Mouse (Mus musculus): Measurements from ENCODE around the gene Cxcr2. TPM values are rescaled to one million over a fixed set of nuclear protein-coding genes. Genes with fewer than 3 reads are reported as not detected.
"Not testable (repeated sequence)": the region's sequence is repeated elsewhere in the genome, so short reads cannot be mapped to it uniquely, and the experiment has no call there.

Cxcr2 gene
- total RNA-seq, 2 experiments from 2014 or later = not detected

DNA sequence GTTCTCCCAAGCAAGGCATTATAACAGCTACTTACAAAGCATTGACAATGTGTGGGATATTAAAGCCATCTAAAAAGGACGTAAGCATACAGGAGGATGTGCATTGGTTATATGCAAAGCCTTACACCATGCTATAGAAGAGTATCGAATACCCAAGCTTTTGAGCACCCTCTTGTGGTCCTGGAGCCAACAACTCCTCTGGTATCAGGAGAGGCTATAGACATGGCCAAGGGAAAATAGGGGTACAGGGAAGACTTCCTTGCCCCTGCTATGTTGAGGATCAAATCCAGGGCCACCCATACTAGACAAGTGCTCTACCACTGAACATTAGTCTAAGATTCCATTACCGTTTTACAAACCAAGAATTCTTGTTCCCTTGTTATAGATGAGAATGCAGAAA is 21.8 kb upstream of the Cxcr2 start:
- intact Hi-C loops (cut with DNase I) = no loop called here
- no peak for DNase-seq (ENCODE audit: extremely low spot score in 1 of 2, low spot score in 2 of 2)

DNA sequence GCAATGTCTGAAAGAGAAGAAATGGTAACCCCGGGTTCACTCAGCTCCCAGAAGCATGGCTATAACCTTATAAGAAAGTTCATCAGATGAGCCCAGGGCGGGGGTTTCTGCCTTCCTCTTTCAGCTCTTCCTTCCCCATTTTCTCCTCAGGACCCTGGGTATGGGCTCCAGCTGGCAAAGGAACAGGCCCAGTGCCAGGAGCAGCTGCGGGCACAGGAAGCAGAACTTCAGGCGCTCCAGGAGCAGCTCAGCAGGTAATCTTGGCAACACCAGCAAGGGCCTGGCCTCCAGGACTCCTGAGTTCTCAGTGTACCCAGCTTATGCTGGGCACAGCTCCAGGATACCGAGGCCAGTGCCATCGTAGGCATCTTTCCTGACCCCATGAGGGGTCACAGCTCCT is 19.8 kb upstream of the Cxcr2 start:
- peak; percentile 18 to 51 for DNase-seq (ENCODE audit: extremely low spot score in 1 of 2, low spot score in 2 of 2)
- intact Hi-C loops (cut with DNase I) = no loop called here

DNA sequence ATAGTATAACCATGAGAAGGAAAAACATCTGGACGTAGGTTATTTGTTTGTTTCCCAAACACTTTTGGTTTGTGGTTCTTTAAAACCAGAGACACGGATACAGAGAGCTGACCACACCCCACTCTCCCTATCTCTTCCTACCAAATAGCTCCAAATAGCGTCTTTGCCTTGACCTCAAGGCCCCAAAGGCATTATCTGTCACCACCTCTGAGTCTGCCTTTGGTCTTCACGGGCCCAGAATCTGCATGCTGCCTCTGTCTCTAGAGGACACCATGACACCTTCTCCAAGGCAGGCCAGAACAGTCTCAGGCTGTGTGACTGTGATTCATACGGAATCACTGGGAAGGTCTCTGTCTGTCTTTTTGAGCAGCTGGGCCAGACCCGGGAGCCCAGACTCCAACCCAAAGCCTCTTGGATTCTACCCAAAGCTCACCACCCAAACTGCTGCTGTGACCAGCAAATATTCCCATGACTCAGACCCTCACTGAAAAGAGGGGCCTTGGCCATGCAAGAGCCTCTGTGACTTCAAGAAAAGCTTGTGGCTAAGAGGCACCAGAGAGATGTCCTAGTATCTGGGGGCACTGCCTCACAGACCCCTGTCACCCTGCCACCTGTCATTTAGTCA is 18.4 kb upstream of the Cxcr2 start:
- no peak for DNase-seq (ENCODE audit: extremely low spot score in 1 of 2, low spot score in 2 of 2)
- intact Hi-C loops (cut with DNase I) = no loop called here

DNA sequence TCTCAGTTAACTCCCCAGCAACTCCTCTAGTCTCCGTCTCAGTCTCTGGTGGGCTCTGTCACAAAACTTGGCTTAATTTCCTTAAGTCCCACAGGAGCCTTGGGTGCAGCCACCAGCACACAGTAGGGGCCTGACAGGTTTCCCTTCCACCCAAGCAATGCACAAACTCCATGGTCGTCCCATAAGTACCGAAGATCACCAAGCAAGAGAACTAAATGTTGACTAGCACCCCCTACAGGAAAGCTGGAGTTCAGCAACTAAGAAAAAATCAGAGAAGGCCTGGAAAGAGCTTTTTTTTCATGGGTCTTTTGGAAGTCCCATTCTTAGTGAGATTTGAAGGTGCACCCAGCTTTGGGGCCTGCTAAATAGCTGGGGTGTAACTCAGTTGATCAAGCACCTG is 14.4 kb upstream of the Cxcr2 start:
- DNase-seq (ENCODE audit: extremely low spot score in 1 of 2, low spot score in 2 of 2) = no peak
- intact Hi-C loops (cut with DNase I) = no loop called here

DNA sequence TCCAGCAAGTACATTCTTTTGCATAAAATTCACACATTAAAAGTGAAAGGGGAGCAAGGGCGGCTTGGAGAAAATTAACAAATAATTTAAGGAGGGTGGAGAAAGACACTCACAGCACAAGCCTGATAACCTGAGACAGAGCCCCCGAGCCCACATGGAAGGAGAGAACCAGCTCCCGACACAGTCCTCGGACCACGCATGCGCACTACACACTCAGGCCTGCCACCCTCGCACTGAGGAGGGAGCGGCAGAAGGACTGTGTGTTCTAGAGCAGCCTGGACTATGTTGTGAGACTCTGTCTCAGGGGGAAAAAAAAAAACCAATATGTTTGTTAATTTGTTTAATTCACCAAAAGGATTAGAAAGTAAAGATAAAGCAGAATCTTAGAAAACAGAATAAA is 12.0 kb upstream of the Cxcr2 start:
- DNase-seq (ENCODE audit: extremely low spot score in 1 of 2, low spot score in 2 of 2) = no peak
- intact Hi-C loops (cut with DNase I) = no loop called here

DNA sequence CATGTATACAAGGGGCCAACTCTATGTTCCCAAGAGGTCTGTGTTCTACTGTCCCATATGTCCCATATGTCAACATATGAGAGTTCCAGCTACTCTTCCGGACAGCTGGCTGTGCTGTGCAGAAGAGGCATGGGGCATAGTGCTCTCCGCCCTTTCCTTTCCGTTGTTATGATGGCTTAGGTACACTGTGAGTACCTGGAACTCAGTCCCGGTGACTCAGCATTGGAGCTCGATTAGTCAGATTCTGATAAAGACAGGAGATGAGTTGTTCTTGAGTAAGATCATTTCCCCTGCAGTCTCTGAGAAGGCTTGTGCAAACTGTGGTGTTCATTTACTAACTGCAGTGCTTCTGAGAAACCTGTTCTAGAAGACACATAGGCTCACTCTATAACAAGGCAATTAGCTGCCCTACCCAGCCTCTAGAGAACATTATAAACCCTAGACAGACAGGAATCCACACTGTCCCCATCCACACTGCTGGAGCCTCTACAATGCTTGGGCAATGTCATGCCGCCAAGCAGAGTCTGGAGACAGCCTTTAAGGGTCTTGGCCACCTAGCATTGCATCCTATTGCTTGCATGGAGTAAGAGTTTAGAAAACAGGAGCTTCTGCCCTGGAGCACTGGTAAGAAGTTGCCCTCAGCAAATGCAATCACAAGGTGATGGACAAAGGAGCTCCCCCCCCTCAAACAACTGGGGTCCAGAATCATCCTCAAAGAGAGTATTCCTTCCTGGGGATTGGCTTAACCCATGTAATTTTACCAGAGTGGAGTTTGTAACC is 4.5 kb upstream of the Cxcr2 start:
- intact Hi-C loops (cut with DNase I) = no loop called here
- DNase-seq (ENCODE audit: extremely low spot score in 1 of 2, low spot score in 2 of 2) = no peak

DNA sequence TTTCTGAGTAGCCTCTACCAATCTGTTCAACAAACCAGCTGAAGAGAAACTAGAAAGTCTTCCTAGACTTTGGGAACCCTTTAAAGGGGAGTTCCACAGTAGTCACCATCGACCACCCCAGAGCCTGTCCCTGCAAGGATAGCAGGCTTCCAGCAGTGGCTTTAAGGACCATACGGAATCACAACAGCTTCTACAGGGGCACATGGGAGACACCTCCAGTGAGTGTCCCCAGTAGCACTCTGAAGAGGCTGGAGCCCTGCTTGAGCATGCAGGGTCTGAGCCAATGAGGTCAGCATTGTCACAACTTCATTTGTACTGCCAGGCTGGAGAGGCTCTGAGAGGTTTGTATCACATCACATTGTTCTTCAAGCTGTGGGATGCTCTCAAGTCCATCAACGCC is 3.7 kb upstream of the Cxcr2 start:
- intact Hi-C loops (cut with DNase I) = no loop called here
- no peak for DNase-seq (ENCODE audit: extremely low spot score in 1 of 2, low spot score in 2 of 2)

DNA sequence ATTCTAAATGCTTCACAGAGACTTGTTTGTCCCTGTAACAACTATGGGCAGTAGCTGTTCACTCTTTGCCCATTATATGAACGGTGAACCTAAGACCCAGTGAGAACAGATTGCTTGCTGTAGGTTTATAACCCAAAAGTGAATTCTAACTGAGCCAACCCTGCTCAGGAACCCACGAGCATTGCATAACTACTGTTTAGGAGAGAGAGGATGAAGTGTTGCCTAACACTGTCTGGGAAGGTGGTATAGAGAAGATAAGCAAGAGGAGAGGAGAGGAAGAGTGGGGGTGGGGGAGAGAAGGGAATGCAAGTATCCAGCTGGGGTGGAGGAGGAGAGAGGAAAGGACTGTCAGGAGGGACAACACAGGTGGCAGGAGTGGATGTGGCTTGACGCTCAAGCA is 2.7 kb upstream of the Cxcr2 start:
- no peak for DNase-seq (ENCODE audit: extremely low spot score in 1 of 2, low spot score in 2 of 2)
- intact Hi-C loops (cut with DNase I) = no loop called here

DNA sequence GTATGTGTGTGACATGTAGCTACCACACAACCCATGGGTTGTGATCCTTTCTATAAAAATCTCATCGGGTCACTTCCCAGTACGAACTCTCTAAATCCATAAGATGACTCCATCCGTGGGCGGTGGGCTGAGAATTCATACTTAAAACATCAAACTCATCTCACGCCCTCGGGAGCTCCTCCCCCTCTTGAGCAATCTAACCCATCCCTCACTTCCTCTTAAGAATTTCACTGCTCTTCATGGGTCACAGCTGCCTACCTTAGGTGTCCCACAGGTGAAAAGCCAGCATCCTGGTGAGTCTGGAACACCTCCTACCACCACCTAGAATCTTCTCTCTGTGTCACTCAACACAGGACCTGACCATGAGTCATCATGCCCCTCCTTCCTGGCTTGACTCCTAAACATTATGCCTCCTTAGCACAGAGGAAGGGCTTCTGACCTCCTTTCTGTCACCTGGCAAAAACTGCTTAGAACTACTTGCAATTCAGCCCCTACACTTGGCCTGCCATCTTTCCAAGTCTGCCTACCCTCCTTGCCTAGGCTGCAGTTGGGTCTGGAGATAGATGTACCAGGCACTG is 1.7 kb downstream of the Cxcr2 start:
- intact Hi-C loops (cut with DNase I) = no loop called here
- DNase-seq (ENCODE audit: extremely low spot score in 1 of 2, low spot score in 2 of 2) = no peak

DNA sequence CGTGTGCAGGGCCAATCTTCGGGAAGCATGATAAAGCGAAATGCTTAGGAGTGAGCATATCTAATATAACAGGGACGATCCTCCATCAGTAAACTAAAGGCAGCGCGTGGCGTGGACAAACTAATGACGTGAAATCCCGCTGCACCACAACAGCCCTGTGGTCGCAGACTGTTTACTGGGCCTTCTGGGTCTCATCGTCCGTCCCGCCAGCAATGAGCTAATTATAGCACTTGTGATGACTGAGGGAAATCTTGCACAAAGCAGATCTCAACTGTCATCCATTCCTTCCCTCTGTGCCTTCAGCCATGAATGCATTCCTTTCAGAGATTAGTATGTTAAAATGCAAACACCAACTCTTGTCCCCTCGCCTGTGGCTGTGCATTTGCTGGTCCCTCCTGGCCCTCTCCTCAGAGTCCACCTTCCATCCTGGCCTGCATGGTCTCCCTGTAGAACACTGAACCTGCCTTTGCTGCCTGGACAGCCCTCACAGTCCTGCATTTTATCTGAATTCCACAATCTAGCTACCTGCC is 2.7 kb downstream of the Cxcr2 start:
- intact Hi-C loops (cut with DNase I) = no loop called here

DNA sequence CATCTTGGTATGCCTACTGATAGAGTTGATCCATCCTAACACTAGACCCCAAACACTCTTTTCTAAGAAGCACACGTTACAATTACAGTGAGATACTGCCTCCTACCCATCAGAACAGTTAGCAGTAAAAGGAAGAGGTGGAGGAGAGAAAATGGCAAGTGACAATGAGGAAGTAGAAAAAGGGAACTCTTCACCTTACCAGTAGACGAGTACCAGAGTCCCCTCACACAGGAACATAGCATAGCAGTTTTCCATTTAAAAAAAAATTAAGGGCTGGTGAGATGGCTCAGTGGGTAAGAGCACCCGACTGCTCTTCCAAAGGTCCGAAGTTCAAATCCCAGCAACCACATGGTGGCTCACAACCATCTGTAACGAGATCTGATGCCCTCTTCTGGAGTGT is 5.8 kb downstream of the Cxcr2 start:
- intact Hi-C loops (cut with DNase I); DNase-seq (ENCODE audit: extremely low spot score in 1 of 2, low spot score in 2 of 2): not testable (repeated sequence)

More for the DNA sequence above, 2.7 kb downstream of the Cxcr2 start:
- DNase-seq (ENCODE audit: extremely low spot score in 1 of 2, low spot score in 2 of 2) = no peak

DNA sequence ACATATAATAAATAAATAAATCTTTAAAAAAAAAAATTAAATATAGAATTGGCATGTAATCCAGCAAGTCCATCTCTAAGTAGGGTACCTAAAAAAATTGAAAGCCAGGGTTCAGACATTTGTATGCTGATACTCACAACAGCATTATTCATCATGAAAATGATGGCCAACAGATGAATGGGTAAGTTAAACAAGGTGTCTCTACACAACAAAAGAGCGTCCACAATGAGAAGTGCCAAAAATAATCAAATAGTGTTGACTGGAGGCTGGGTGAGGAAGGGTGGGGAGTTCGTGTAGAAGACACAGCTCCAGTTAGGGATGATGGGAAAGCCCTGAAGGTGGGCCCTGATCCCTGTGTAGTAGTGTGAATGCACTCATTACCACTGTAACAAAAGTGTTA is 6.2 kb downstream of the Cxcr2 start:
- intact Hi-C loops (cut with DNase I) = no loop called here
- no peak for DNase-seq (ENCODE audit: extremely low spot score in 1 of 2, low spot score in 2 of 2)

DNA sequence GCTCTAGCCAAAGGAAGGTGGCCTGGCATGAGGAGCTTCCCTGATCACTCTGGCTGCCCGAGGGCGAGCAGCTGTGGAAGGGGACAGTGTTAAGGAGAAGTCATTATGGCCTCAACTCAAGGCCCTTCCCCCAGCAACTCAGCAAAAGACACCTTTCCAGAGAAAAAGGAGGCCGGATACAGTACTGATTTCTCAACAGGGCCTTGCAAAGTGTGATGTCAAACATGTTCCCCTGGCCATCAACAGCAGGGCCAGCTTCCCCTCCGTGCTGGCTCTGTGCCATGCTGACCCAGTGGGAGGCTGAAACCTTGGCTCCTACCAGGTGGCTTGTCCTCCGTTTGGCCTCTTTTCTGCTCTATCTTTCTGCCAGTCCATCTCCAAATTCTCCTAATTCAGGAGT is 13.3 kb downstream of the Cxcr2 start:
- intact Hi-C loops (cut with DNase I) = no loop called here

DNA sequence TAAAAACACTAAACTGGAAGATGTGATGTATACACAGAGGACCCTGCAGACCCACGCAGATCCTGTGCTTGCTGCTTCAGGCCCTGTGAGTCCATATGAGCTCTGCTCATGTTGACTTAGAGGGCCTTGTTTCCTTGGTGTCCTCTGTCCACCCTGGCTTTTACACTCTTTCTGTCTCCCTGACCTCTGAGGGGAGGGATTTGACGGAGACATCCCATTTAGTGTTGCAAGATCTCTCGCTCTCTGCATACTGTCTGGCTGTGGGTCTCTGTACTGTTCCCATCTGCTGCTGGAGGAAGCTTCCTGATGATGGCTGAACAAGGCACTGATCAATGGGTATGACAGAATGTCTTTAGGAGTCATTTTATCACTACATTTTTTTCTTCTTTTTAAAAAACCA is 15.9 kb downstream of the Cxcr2 start:
- no peak for DNase-seq (ENCODE audit: extremely low spot score in 1 of 2, low spot score in 2 of 2)
- intact Hi-C loops (cut with DNase I) = no loop called here

More for the DNA sequence above, 13.3 kb downstream of the Cxcr2 start:
- DNase-seq (ENCODE audit: extremely low spot score in 1 of 2, low spot score in 2 of 2) = peak in 1 of 2 experiments; percentile 38

DNA sequence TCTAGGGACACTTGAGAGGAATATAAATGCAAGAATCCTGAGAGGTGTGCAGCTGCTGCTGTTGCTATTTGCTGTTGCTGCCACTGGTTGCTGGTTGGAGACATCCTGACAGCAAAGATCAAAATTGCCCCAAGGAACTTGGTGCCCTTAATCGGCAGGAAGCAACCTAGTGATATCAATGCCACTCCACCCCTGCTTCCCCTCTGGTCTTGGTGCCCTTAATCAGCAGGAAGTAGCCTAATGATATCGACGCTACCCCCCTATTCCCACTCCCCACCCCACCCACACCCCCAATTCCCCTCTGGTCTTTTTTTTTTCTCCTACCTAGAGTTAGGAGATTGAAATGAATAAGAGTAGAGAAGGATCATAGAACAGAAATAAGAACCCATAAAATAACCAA is 18.9 kb downstream of the Cxcr2 start:
- intact Hi-C loops (cut with DNase I) = no loop called here
- no peak for DNase-seq (ENCODE audit: extremely low spot score in 1 of 2, low spot score in 2 of 2)

DNA sequence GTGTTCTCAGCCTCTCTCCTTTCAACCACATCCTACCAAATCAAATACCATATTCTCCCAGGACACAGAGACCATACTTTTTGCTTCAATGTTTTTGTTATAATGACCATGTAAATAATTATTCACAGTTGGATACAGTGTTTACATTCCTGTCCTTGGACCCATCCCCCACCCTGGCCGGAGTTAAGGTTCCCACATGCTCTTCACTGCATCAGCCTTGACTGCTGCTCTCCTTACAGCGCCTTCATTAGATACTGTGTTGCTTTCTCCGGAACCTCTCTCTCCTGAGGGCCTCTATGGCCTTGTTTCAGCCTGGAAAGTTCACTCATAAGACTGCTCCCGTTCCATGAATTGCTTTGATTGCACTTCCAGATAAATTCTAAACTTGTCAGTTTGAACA is 21.9 kb downstream of the Cxcr2 start:
- intact Hi-C loops (cut with DNase I) = no loop called here

DNA sequence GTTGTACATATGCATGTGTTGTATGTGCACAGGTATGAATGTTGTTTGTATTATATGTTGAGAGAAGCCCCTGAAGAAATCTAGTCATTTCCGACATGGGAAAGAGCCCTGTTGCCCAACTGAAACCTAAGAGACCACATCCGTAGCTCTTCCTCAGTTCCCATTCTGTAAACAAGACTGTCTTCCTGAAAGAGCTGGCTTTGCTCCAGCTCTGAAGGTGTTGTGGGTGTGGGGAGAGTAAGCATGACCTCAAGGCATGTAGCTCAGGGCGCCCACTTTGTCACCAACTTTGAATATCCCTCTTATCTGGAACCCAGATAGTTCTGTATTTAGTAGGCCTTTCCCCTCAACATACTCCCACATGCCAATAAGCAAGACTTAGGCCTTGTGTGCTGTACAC is 24.8 kb downstream of the Cxcr2 start:
- DNase-seq (ENCODE audit: extremely low spot score in 1 of 2, low spot score in 2 of 2) = no peak
- intact Hi-C loops (cut with DNase I) = no loop called here

More for the DNA sequence above, 21.9 kb downstream of the Cxcr2 start:
- DNase-seq (ENCODE audit: extremely low spot score in 1 of 2, low spot score in 2 of 2) = no peak

DNA sequence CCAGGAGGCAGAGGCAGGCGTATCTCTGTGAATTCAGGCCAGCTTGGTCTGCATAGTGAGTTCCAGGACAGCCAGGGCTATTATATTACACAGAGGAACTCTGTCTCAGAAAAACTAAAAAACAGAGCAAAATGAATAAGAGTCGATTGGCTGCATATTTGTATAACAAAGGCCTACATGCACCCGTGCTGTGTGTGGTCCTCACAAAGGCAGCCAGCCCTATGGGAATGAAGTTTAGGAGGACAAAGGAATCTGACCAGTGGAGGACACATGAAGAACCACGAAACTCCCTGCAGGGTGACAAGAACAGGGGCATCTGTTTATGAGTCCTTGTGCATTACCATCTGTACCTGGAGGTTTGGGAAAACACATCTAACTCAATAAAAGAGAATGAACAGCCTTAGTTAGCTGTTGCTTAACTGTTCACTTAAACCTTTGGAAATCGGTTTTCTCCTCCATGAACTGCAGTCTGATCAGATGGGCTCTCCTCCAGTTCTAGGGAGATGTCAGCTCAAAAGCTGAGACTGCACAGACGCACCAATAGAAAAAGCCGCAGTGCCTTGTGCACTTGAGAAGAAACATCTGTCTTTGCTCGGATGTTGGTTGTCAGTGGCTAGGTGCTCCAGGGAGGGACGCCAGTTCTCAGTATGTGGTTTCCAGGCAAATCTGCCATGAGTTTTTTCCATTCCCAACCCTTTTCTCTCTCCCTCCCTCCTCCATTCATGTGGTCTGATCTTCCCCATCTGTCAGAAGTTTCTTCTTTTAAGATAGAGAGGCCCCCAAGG is 26.0 kb downstream of the Cxcr2 start:
- intact Hi-C loops (cut with DNase I) = no loop called here
- no peak for DNase-seq (ENCODE audit: extremely low spot score in 1 of 2, low spot score in 2 of 2)

DNA sequence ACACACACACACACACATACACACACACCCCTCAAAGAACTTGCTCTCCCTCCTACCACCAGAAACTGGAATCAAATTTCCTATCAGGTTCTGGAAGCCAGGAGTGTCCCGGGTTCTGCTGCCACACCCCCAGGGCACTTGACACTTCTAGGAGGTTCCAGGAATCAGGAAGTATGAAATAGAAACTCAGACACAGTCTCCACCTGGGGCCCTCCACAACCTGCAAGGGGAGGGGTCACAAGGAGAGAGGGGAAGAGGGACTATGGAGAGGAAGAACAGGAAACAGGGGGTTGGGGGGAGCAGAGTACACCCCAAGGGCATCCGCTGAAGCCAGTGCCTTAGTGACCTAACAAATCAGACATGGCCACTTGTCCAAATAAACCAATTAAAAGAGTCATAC is 27.7 kb downstream of the Cxcr2 start:
- intact Hi-C loops (cut with DNase I) = no loop called here
- no peak for DNase-seq (ENCODE audit: extremely low spot score in 1 of 2, low spot score in 2 of 2)

Data from left cerebral cortex, postnatal 10 days (tissue).